Mouse (Mus musculus): ENCODE data around the gene Gdpgp1.

Gdpgp1 gene

DNA sequence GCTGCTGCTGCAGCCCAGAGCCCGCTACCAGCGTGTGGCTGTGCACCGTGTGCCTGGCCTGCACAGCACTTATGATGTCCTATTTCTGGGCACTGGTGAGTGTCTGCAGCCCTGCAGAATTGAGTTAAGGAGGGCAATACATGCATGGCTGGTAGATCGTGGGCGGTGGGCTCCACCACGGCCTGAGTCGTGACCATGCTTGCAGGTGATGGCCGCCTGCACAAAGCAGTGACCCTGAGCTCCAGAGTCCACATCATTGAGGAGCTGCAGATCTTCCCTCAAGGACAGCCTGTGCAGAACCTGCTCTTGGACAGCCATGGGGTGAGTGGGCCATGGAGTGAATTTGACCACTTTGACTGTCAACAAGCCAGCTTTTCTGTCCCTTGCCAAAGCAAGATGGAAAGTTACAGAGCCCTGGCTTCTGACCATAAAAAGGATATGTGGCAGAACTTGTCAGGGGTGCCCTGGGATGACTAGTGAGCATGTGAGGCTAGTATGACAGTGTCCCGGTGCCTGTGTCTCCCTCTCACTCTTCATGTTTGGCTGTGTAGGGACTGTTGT lies 12.3 kb upstream of the Gdpgp1 start:
- no peak for DNase-seq (ENCODE audit: extremely low spot score, low read depth, low spot score)

DNA sequence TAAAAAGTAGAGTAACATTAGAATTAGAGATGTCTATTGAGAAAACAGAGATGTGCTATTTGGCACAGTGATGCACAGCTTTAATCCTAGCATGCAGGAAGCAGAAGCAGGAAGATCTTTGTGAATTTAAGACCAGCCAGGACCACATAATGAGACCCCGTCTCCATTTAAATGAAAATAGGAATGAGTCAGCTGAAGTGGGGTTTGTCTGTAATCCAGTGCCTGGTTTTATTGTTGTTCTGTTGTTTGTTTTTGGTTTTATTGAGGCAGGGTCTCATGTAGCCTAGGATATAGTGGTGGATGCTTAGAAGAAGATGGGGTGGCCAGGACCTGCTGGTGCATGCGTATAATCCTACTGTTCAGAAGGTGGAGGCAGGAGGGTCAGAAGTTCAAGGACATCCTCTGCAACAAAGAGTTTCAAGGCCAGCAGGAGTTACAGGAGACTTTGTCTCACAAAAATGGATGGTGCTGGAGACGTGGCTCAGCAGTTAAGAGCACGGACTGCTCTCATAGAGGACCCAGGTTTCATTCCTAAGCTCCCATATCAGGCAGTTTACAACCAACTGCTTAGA lies 11.4 kb upstream of the Gdpgp1 start:
- DNase-seq (ENCODE audit: extremely low spot score, low read depth, low spot score) = no peak

DNA sequence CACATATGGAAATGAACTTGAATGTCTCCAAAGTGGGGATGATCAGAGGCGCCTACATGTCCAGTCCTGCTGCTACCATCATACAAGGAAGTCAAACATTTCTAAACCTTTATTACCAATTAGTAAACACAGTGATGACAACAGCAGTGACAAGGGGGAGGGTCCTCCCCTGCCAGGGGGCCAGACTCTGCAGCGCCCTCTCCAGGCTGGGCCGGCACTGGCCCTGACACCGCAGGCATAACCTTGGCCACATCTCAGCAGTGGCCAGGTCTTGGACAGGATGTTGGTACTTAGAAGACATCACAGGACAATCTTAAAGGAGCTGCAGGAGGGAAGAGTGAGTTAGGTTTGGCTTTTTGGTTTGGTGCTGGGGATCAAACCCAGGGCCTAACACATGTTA lies 5.6 kb upstream of the Gdpgp1 start:
- no peak for DNase-seq (ENCODE audit: extremely low spot score, low read depth, low spot score)

DNA sequence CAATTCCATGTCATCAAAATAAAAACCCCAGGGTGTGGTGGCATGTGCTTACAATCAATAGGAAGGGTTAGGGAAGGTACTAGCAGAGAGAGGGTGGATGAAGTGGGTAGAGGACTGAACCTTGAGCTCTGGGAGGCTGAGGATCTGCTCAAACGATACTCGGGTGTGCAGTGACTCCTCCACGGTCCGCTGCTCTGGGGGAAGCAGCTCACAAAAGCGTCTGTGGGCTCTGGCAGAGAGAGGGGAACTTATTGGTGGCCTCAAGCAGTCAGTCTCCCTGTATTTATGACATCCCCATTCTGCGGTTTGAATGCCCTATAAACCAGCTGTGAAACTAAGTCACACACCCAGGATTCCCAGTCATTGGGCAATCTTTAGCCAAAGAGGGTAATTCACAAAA lies 2.5 kb upstream of the Gdpgp1 start:
- DNase-seq (ENCODE audit: extremely low spot score, low read depth, low spot score) = no peak

DNA sequence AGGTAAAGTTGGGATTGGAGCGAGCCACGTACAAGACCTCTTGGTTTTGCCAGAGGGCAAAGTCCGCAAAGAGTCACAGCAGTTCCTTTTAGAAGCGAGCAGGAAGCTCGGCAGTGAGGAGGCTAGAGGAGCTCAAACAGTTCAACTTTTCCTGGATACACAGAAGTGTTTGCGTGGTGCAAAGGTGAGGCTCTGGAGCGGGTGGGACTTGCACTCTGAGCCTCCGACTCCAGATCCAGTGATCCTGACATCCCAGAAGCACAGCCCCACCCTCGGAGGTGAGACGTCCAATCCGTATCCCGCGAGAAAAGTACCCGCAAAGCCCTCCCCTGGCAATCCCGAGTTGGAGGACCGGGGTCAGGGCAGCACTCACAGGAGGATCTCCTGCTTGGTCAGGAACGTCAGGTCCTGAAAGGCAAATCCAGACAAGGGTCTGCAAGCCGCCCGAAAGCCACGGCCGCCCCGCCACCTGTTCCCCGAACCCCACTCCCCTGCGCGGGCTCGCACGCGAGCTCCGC lies 635 bp upstream of the Gdpgp1 start:
- no peak for DNase-seq (ENCODE audit: extremely low spot score, low read depth, low spot score)

DNA sequence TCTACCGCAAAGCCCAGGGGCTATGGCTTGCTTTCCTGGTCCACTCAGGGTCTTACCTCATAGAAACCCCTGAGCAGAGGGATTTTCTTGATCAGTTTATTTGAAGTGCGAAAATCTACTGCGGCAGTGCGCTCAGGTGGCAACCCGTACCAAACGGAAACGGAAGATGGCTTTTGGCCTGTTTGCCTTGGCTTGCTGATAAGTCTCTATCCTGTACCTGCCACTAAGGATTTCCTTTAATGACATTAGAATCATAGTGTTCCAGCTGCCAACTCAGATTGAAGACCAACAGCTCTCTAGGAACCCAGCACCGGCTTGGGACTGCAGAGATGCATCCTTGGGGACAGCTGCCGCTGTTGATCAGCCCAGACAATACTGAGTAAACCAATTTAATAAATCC lies 1.1 kb downstream of the Gdpgp1 start:
- no peak for DNase-seq (ENCODE audit: extremely low spot score, low read depth, low spot score)

DNA sequence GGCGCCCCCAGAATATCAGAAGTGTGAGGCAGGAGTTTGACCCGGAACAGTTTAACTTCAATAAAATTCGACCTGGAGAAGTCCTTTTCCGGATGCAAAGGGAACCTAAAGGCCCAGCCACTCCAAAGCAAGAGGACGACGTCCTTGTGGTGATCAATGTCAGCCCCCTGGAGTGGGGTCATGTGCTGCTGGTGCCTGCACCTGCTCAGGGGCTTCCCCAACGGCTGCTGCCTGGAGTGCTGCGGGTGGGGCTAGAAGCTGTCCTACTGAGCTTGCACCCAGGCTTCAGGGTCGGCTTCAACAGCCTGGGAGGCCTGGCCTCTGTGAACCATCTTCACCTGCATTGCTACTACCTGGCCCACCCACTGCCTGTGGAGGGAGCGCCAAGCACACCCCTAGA lies 5.9 kb downstream of the Gdpgp1 start:
- DNase-seq (ENCODE audit: extremely low spot score, low read depth, low spot score) = no peak

DNA sequence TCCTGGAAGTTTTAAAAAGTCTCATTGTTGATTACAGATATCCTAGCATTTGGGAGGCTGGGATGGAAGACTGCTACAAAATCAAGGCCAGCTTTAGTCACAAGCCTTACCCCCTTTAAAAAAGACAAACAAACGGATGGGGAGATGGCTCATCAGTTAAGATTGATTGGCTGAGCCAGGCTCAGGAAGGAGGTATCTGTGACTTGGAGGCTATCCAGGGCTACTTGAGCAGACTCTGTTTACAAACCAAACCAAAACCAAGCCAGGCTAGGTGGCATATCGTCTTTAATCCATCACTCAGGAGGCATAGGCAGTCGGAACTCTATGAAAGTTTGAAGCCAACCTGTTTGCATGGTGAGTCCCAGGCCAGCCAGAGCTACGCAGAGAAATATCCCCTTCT lies 9.0 kb downstream of the Gdpgp1 start:
- no peak for DNase-seq (ENCODE audit: extremely low spot score, low read depth, low spot score)

DNA sequence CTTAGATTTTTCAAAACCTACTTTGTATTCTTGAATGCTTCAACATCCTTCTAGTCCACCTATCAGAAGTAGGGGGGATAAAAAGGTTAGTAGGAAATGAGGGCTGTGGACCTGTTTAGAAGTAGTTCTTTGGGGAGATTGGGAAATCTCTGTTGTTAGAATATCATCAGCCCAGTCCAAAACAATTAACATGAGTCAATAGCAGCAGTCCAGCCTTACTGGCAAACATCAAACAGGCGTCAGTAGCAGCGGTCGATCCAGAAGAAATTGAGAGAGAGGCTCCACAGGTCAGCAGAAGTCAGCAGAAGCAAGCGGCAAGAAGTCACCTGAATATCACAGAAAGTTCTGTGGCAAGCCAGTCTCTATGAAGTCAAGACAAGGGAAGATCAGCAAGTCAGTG lies 12.2 kb downstream of the Gdpgp1 start:
- DNase-seq (ENCODE audit: extremely low spot score, low read depth, low spot score) = no peak

DNA sequence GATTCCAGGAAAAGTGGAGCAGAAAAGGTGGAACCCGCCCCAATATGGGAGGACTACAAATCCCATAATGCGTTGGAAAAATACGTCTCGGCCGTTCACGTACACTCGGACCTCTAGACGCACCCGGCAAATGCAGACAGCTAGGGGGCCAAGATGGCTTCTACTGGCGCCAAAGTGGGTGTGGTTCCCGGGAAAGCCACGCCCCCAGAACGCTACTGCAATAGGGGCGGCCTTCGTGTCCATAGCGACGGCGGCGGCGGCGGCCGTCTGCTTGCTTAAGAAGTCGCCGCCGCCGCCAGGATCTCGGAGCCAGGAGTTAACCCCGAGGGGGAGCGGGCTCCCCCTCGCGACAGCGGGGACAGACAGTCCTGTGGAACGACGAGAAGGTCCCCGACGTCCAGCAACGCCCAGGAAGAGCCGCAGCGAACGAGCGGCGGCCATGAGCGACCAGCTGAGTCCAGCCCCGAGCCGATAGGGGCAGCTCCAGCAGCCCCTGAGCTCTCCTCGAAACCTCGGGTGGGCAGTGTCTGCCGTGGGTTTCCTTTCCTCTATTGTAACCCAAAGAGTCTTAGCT lies 13.6 kb downstream of the Gdpgp1 start, which contains the start of gene Ttll13:
Gene Ttll13, plus strand, starts transcription at position 229 of the 574 bp plus-strand sequence.
- peak; percentile 85 for DNase-seq (ENCODE audit: extremely low spot score, low read depth, low spot score)

DNA sequence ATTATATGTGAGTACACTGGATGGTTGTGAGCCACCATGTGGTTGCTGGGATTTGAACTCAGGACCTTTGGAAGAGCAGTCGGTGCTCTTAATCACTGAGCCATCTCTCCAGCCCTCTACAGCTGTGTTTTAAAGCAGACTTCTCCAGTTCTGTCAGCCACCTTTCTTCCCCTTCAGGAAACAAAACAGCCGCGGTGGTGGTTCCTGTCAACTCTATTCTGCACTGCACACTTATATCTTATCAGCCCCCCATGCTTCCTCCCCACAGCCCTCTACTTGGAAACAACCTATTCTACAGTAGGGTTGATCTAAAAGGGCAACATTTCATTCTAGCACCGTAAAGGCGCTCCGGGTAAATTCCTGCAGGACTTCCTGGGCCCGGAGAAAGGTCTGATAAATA lies 14.2 kb downstream of the Gdpgp1 start:
- no peak for DNase-seq (ENCODE audit: extremely low spot score, low read depth, low spot score)

DNA sequence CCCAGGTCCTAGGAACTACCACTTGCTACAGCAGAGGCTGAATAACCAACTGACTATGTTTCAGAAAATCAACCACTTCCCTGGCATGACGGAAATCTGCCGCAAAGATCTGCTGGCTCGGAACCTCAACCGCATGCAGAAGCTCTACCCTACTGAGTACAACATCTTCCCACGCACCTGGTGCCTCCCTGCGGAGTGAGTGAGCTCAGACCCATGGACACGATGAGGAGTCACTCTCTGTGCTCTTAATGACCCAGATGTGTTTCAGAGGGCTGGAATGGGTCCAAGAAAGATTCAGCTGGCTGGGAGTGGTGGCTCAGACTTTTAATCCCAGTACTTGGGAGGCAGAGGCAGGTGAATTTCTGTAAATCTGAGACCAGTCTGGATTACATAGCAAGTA lies 19.8 kb downstream of the Gdpgp1 start:
- no peak for DNase-seq (ENCODE audit: extremely low spot score, low read depth, low spot score)

DNA sequence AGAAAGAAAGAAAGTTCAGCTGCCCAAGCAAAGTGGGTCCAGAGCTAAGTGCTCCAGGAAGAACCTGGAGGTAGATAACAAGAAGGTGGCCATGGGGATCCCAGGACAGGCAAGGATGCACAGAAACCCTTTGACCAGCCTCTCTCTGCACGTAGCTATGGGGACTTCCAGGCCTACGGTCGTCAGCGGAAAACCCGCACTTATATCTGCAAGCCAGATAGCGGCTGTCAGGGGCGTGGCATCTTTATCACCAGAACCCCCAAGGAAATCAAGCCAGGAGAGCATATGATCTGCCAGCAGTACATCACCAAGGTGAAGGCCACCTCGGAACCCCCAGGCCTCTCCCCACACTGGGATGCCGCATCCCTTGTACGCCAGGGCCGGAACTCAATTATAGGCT lies 20.2 kb downstream of the Gdpgp1 start:
- no peak for DNase-seq (ENCODE audit: extremely low spot score, low read depth, low spot score)

DNA sequence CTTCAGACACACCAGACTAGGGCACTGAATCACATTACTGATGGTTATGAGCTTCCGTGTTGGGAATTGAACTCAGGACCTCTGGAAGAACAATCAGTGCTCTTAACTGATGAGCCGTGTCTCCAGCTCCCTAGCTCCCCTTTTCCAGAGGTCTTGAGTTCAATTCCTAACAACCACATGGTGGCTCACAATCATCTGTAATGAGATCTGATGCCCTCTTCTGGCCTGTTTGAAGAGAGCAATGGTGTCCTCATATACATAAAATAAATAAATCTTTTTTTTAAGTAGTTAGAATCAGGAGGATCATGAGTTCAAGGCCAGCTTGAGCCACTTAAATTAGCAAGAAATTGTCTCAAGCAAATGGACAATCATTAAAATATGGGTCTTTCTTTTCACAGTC lies 23.3 kb downstream of the Gdpgp1 start:
- DNase-seq (ENCODE audit: extremely low spot score, low read depth, low spot score) = no peak

DNA sequence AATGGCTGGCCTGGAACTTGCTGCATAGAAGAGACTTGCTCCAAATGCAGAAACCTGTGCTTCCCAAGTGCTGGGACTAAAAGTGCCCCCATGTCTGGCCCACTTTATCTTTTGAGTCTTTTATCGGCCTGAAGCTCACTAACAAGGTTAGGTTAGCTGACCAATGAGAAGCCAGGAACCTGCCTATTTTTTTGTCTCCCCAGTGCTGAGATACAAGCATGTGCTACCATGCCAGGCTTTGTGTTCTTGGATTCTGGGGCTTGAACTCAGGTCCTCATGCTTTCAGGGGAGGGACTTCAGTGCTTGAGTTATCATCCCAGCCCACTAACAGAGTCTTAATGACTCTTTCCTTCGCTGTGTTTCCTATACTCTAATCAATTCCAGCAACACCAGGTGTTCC lies 25.0 kb downstream of the Gdpgp1 start:
- DNase-seq (ENCODE audit: extremely low spot score, low read depth, low spot score) = no peak

DNA sequence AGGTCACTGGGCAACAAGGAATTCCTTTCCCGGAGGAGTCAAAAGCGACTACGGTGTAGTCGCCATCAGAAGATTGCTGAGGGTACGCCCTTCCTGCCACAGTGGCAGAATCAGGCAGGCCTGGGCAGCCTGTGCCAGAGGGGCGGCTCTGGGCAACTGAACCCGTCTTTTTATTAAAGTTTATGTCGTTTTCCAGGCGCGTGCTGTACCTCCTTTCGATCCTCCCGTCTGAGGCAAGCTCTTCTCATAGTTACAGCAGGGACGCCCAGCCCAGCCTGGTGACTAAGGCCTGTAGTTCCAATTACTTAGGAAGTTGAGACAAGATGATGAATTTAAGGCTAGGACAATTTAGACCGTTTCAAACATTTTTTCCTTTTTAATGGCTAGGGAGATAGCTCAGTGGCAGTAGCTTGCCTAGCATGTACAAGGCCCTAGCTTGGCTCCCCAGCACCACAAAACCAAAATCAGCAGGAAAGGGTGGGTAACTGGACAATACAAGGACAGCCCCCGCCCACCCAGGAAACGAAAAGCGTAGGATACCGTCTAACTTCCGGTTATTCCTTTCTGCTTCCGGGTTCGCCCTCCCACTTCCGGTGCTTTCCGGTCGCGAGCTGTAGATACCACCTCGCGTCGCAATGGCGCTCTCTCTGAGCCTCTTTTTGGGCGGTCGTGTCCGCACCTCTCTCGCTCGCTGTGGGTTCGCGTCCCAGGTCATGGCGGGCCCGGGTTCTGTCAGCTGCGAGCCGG lies 28.1 kb downstream of the Gdpgp1 start, which contains the start of gene Ngrn:
Gene Ngrn, plus strand, starts transcription at position 591 of the 747 bp plus-strand sequence.
- no peak for DNase-seq (ENCODE audit: extremely low spot score, low read depth, low spot score)

DNA sequence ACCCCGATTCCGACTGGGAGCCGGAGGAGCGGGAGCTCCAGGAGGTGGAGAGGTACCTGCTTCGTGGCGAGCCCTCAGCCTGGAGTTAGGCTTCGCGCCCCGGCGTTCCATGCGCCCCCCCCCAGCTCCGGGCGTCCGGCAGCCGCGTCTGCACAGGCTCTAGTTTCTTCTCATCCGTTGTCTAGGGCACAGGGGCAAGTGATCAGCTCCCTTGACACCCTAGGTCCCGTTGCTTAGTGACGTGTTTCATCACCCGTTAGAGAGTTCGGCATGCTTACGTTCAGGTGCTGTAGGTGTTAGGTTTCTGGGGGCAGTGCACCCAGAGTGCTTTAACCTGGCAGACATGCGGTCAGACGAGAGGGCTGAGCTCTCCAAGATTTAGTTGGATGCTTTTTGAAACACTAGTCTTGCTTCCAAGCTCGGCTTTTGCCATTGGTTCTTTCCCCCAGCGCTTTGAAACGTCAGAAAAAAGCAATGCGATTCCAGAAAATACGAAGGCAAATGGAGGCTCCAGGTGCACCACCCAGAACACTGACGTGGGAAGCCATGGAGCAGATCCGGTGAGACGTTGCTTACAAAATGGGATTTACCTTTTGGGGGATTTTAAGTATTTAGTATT lies 28.8 kb downstream of the Gdpgp1 start:
- no peak for DNase-seq (ENCODE audit: extremely low spot score, low read depth, low spot score)

DNA sequence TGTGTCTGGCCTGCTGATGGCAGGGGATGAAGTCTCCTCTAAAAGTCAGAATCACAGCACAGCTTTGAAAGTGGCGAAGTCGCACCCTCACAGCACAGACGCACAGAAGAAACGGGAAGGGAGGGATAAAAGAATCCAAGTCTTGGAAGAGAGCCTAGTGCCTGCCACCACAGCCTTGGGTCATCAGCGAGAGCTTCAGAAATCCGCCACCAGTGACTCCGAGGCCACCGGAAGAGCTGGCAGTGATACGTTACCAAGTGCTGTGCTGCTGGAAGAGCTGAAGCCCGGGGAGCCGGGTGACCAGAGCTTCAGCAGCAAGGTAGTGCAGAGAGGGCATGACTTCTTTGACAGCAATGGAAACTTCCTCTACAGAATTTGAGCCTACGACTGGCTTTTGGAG lies 31.9 kb downstream of the Gdpgp1 start:
- no peak for DNase-seq (ENCODE audit: extremely low spot score, low read depth, low spot score)

DNA sequence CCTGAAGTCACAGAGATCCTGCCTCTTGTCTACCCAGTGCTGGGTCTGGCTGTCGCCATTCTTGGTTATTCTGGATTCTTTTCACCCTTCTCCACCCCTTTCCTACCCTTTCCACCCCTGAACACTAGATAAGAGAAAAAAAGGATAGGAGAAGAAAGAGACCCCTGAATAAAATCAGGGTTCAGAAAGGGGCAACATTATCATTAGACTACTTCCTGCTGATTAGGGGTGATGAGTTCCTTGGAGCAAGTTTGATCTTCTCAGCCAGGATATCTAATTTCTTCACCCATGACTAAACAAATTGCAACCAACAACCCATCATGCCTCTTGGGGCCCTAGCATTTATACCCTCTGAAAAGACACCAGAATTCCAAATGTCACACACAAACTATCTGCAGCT lies 35.1 kb downstream of the Gdpgp1 start:
- DNase-seq (ENCODE audit: extremely low spot score, low read depth, low spot score) = no peak

DNA sequence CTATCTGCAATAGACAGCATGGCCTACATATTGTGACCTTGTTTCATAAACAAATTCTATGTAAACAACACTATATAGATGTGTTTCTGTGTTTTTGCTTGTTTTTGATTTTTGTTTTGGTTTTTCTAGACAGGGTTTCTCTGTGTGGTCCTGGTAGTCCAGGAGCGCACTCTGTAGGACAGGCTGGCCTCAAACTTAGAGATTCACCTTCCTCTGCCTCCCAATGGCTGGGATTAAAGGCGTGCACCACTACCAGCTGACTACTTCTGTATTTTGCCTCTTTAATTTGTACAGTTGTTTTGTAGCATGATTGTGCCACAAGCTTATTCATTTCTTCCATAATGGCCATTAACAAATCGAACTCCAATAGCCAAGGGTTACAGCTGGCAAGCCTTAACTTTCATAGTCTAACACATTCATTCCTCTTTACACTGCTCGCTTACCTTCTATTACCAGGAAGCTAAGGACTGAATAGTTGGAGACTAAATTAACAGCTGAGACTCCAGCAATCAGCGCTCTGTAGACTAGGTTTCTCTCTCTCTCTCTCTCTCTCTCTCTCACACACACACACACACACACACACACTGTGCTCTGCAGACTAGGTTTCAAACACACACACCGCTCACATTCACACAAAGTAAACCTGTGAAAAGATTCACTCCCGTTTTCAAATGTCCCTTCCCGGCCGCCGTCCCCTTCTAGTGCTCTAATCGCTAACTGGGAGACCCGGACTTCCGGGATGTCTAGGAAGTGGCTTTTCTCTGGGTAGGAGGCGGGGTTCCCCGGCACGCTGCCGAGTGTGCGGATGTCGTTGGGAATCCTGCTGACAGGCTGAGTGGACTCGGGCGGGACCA lies 36.5 kb downstream of the Gdpgp1 start, which contains the start of gene Vps33b:
Gene Vps33b, plus strand, starts transcription at position 753 of the 854 bp plus-strand sequence.
- peak; percentile 70 for DNase-seq (ENCODE audit: extremely low spot score, low read depth, low spot score)

Data from hindlimb bud, embryonic 11.5 days (tissue).